Mouse (Mus musculus): ENCODE data around the gene Ptpn6. TPM values are rescaled to one million over a fixed set of nuclear protein-coding genes. Genes with fewer than 3 reads are reported as not detected.
"Not testable (repeated sequence)": the region's sequence is repeated elsewhere in the genome, so short reads cannot be mapped to it uniquely, and the experiment has no call there.

The Ptpn6 gene
- polyA plus RNA-seq, 1 experiment from 2014 or later = 12.6 TPM

DNA sequence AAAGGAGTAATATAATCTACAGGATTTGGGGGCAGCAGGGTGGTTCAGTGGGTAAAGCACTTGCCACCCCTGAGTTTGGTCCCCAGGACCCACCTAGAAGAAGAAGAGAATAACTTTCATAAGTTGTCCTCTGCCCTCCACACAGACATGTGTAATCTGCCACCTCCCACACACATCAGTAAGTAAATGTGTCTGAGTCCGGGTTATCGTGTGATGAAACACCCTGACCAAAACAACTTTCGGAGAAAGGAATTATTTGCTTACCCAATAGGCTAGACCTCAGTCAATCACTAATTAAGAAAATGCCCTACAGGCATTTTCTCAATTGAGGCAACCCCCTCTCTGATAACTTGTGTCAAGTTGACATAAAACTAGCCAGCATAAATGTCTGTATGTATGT is 48.0 kb downstream of the Ptpn6 start:
- Histone ChIP-seq H3K36me3 (ENCODE audit: insufficient read depth) (no peaks in the 10 kb centered on the region), H3K27me3 (ENCODE audit: insufficient read depth, low read length) (no peaks in the 10 kb centered on the region), H3K9me3 (ENCODE audit: low read depth, low read length) (no peaks in the 10 kb centered on the region), H3K27ac (ENCODE audit: low read depth) (no peak overlapping the region), H3K4me1 (ENCODE audit: insufficient read depth) (peaks cover 15% of the 10 kb centered on the region), H3K4me3 (ENCODE audit: low read depth, low read length) (no peak overlapping the region), H3K9ac (no peak overlapping the region), H3K4me2 (no peak overlapping the region)
- WGBS = 90% methylated on average over 3 of the region's 3 CpGs
- TF ChIP-seq CTCF (IDR thresholded peaks at IDR 0.05; ENCODE audit: low read depth) = no peak
- DNase-seq (no peak), ATAC-seq (ENCODE audit: insufficient read depth) (no peak)

DNA sequence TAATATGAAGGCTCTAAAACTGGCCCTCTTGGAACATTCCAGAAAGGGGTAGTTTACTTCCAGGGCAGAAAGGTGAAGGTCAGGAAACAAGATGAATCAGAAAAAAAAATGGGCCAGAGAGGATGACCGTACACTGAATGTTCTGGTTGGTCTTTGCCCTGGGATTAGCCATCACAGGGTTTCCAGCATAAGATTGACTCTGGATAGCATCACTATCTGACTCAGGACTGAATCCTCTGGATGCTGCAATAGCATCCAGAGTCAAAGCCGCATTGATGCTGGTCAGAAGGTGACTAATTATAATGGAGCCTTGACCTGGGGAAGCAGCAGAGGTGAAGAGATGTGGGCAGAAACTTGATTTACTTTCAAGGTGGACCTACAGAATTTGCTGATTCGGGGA is 49.5 kb downstream of the Ptpn6 start:
- WGBS = 91% methylated on average over 3 of the region's 3 CpGs
- Histone ChIP-seq H3K27ac (ENCODE audit: low read depth) (no peak overlapping the region), H3K4me1 (ENCODE audit: insufficient read depth) (peaks cover 6% of the 10 kb centered on the region; the same call in 1 of the 2 replicates), H3K9me3 (ENCODE audit: low read depth, low read length) (no peaks in the 10 kb centered on the region), H3K9ac (no peak overlapping the region), H3K36me3 (ENCODE audit: insufficient read depth) (no peaks in the 10 kb centered on the region), H3K27me3 (ENCODE audit: insufficient read depth, low read length) (no peaks in the 10 kb centered on the region), H3K4me3 (ENCODE audit: low read depth, low read length) (no peak overlapping the region), H3K4me2 (no peak overlapping the region)
- no peak for ATAC-seq (ENCODE audit: insufficient read depth)
- no peak for TF ChIP-seq CTCF (IDR thresholded peaks at IDR 0.05; ENCODE audit: low read depth)
- DNase-seq = no peak

DNA sequence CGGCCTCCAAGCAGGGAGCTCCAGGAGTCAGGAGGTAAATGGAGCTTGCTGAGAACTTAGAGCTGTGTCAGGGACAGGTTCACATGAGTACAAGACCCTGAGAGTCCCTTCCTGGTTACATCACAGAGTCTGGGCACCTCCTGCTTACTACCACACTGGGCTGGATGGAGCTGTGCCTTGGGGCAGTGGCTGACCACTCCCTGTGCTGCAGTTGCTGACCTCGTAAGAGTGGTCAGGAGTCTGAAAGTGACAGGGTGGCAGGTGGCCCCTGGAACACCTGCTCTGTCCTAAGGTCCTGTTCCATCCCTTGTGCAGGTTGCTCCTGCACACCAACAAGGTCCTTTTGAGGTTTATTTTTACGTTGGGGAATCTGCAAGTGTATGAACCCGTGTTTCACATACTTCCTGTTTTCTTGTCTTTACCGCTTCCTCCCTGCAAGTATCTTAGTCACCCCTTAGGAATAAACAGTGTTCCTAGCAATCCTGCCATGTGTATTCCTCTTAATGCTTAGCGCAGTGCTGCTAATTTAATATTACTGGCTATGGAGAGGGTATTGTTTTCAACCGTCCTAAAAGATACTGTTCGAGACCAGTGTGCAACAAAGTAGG is 50.3 kb downstream of the Ptpn6 start:
- DNase-seq (no peak), ATAC-seq (ENCODE audit: insufficient read depth) (no peak)
- Histone ChIP-seq H3K4me3 (ENCODE audit: low read depth, low read length) (no peak overlapping the region), H3K36me3 (ENCODE audit: insufficient read depth) (no peaks in the 10 kb centered on the region), H3K9me3 (ENCODE audit: low read depth, low read length) (no peaks in the 10 kb centered on the region), H3K27ac (ENCODE audit: low read depth) (no peak overlapping the region), H3K4me2 (no peak overlapping the region), H3K27me3 (ENCODE audit: insufficient read depth, low read length) (no peaks in the 10 kb centered on the region), H3K4me1 (ENCODE audit: insufficient read depth) (no peaks in the 10 kb centered on the region), H3K9ac (no peak overlapping the region; the same call in 1 of the 2 replicates)
- TF ChIP-seq CTCF (IDR thresholded peaks at IDR 0.05; ENCODE audit: low read depth) = no peak
- WGBS = 73% methylated on average over 8 of the region's 8 CpGs

DNA sequence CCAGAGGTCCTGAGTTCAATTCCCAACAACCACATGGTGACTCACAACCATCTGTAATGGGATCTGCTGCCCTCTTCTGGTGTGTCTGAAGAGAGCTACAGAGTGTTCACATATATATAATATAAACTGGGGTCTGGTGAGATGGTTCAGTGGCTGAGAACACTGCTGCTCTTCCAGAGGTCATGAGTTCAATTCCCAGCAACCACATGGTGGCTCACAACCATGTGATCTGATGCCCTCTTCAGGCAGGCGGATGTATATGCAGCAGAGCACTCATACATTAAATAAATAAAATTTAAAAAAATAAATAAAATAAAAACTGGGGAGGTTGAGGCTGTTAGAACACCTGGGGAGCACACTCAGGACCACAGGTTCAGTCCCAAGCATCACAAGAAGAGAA is 51.9 kb downstream of the Ptpn6 start:
- not testable (repeated sequence) for ATAC-seq (ENCODE audit: insufficient read depth); DNase-seq; H3K9me3 ChIP-seq (ENCODE audit: low read depth, low read length); H3K36me3 ChIP-seq (ENCODE audit: insufficient read depth); H3K27ac ChIP-seq (ENCODE audit: low read depth); H3K4me1 ChIP-seq (ENCODE audit: insufficient read depth); H3K27me3 ChIP-seq (ENCODE audit: insufficient read depth, low read length); H3K4me2 ChIP-seq; H3K4me3 ChIP-seq (ENCODE audit: low read depth, low read length); H3K9ac ChIP-seq
- WGBS = 64% methylated on average over 1 of the region's 1 CpGs

DNA sequence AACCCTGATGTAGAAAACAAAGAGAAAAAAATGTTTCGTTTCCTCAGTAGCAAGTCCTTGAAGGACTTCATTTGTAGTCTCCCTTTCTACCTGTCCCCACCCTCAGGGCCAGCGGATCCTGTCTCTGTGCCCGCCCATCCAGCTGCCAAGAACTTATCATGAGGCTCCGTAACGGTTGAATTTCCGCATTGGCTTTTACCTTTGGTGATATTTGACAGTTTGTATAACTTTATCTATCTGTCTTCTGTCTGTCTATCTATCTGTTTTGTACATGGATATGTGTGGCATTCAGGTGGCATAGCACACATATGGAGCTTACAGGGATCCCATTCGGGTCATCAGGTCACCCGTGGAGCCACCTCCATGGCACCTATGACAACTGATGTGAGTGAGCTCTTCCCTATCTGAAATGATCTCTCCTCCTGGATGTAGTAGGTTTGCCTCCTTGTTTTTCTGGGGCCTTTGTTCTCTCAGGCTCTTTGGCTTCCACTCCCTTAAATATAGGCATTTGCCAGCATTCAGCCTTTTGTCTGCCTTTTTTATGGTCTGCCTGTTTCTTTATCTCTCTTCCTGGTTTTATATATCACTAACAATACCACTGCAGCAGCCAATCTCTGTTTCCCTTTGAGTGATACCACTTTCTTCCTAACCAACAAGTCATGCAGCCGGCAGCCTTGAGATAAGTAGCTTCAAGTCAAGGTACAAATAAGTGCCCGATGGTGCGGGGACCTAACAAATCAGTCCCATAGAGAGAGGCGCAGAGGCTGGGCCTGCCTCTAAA is 52.7 kb downstream of the Ptpn6 start:
- no peak overlapping the region for H3K4me3 ChIP-seq (ENCODE audit: low read depth, low read length)
- TF ChIP-seq CTCF (IDR thresholded peaks at IDR 0.05; ENCODE audit: low read depth) = no peak
- 82% methylated on average over 12 of the region's 12 CpGs for WGBS
- H3K4me1 ChIP-seq (ENCODE audit: insufficient read depth) = peaks cover 4% of the 10 kb centered on the region; the same call in 1 of the 2 replicates
- no peak overlapping the region for H3K9ac ChIP-seq
- no peaks in the 10 kb centered on the region for H3K36me3 ChIP-seq (ENCODE audit: insufficient read depth)
- H3K9me3 ChIP-seq (ENCODE audit: low read depth, low read length) = no peaks in the 10 kb centered on the region
- no peak overlapping the region for H3K27ac ChIP-seq (ENCODE audit: low read depth)
- no peak for ATAC-seq (ENCODE audit: insufficient read depth)
- H3K27me3 ChIP-seq (ENCODE audit: insufficient read depth, low read length) = no peaks in the 10 kb centered on the region
- no peak overlapping the region for H3K4me2 ChIP-seq
- no peak for DNase-seq

DNA sequence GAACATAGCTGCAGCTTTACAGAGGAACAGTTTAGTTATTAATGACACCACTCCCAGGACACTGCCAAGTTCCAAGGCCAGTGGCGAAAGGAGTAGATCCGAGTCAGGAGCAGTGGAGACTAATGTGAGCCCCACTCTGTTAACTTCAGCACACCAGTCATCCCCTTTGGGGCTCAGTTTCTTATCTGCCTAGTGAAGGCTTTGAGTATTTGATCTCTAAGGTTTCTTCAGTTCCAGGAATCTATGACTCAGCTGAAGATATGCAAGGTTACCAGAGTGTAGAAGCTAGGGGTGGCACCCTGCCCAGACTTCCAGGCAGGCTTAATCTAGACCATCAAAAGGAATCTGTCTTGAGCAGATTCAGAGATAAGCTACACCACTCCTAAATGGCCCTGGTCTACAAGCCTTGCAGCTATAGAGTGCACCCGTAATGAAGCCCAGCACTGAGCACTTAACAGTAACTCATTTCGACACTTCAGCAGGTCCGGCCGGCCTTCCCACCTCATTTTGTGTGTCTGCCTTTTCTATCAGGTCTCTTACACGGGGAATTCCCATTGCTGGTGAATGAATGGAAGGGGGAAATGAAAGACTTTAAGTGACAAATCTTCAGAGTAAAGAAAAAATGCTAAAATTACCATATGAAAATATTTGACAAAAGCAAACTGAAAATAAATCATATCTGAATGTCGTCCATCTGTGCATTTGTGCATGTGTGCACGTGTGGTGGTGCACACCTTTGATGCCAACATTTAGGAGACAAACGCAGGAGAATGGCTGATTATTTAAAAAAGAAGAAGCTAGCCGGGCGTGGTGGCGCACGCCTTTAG is 54.7 kb downstream of the Ptpn6 start:
- 68% methylated on average over 14 of the region's 14 CpGs for WGBS
- Histone ChIP-seq H3K27me3 (ENCODE audit: insufficient read depth, low read length) (no peaks in the 10 kb centered on the region), H3K4me2 (no peak overlapping the region), H3K36me3 (ENCODE audit: insufficient read depth) (no peaks in the 10 kb centered on the region), H3K27ac (ENCODE audit: low read depth) (peak overlapping the region; percentile 42; the same call in 1 of the 2 replicates), H3K9ac (no peak overlapping the region), H3K4me1 (ENCODE audit: insufficient read depth) (peaks cover 4% of the 10 kb centered on the region; the same call in 1 of the 2 replicates), H3K9me3 (ENCODE audit: low read depth, low read length) (no peaks in the 10 kb centered on the region), H3K4me3 (ENCODE audit: low read depth, low read length) (no peak overlapping the region)
- ATAC-seq (ENCODE audit: insufficient read depth) (peak; percentile 90), DNase-seq (peak; percentile 62)
- TF ChIP-seq CTCF (IDR thresholded peaks at IDR 0.05; ENCODE audit: low read depth) = no peak

DNA sequence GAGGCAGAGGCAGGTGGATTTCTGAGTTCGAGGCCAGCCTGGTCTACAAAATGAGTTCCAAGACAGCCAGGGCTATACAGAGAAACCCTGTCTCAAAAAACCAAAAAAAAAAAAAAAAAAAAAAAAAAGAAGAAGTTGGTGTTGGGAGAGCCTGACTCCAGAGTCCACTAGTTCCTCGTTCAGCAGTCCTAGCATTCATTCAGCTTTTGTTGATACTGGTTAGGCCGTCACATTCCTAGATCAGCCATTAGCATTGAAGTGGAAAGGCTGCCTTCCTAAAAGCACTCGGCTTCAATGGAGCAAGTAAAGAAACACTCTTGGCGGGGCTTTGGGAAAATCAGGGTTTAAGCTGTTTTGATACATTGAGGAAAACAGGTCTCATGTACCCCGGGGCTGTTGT is 56.2 kb downstream of the Ptpn6 start:
- H3K4me1 ChIP-seq (ENCODE audit: insufficient read depth); H3K36me3 ChIP-seq (ENCODE audit: insufficient read depth); H3K27ac ChIP-seq (ENCODE audit: low read depth); H3K27me3 ChIP-seq (ENCODE audit: insufficient read depth, low read length); H3K4me3 ChIP-seq (ENCODE audit: low read depth, low read length); H3K9me3 ChIP-seq (ENCODE audit: low read depth, low read length); DNase-seq; H3K4me2 ChIP-seq; H3K9ac ChIP-seq; ATAC-seq (ENCODE audit: insufficient read depth): not testable (repeated sequence)
- WGBS = 64% methylated on average over 6 of the region's 6 CpGs

Measured in lung, embryonic 14.5 days (tissue).